Mouse (Mus musculus) limb, embryonic 15.5 days (tissue): ENCODE measurements at regions not wholly inside any gene's neighbourhood (a gene's known extent, or its start where the extent isn't known, plus 50 kb on each side); places are given as distances from the start of the nearest gene placed in this dataset.

Experiments used
- ATAC-seq: fragments of 200-750 bp; cut with Nextera tagmentation; 2 replicates; pipeline ENCODE4 v1.8.0; 2017; ENCODE audit warnings: low read depth, moderate TSS enrichment; ENCODE audit not compliant: insufficient number of reproducible peaks, low FRiP score, low TSS enrichment
- H3K27ac ChIP-seq: fragments of 300-500 bp; sonication (generic); 2 replicates; pipeline ENCODE4 v1.5.1; 2015; ENCODE audit warnings: moderate library complexity, mild to moderate bottlenecking, inconsistent platforms
- H3K27me3 ChIP-seq: fragments of 300-500 bp; sonication (generic); 2 replicates; pipeline ENCODE4 v1.6.1; 2015; ENCODE audit warnings: inconsistent platforms
- H3K36me3 ChIP-seq: fragments of 300-500 bp; sonication (generic); 2 replicates; pipeline ENCODE4 v1.6.1; 2015; ENCODE audit warnings: inconsistent platforms
- H3K4me1 ChIP-seq: fragments of 300-500 bp; sonication (generic); 2 replicates; pipeline ENCODE4 v1.6.1; 2015; ENCODE audit warnings: inconsistent platforms
- H3K4me2 ChIP-seq: fragments of 300-500 bp; sonication (generic); 2 replicates; pipeline ENCODE4 v1.6.1; 2015; ENCODE audit warnings: mild to moderate bottlenecking, inconsistent platforms
- H3K4me3 ChIP-seq: fragments of 300-500 bp; sonication (generic); 2 replicates; pipeline ENCODE4 v1.5.1; 2015; ENCODE audit warnings: mild to moderate bottlenecking, inconsistent platforms
- H3K9ac ChIP-seq: fragments of 300-500 bp; sonication (generic); 2 replicates; pipeline ENCODE4 v1.6.1; 2015; ENCODE audit warnings: inconsistent platforms
- H3K9me3 ChIP-seq: fragments of 300-500 bp; sonication (generic); 2 replicates; pipeline ENCODE4 v1.6.1; 2016; ENCODE audit warnings: inconsistent platforms
- WGBS: fragments of 180-500 bp; shearing (Covaris S2); methylation state at CpG from one replicate; pipeline ENCODE4 v1.1.7; 2015; 5-methylcytosine and 5-hydroxymethylcytosine counted together

DNA sequence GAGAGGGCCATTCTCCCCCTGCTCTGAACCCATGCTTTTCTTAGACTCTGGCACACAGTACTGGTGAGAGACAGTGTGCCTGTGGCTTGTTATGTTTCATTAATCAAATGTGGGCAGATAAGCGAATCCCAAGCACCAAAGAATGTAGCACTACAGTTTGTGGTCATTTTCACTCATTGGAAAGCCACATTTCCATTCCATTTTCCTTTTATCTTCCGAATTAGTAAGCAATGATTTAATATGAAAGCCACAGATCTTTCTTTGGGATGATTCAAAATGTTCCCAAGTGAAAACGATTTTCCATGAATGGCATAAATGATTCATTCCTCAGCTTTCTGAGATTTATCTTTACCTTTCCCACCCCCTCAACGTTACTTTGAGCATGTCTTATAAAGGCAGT, 260.9 kb upstream of the Gm49339 start:
- Histone ChIP-seq H3K9ac (no peak overlapping the region), H3K9me3 (no peaks in the 10 kb centered on the region), H3K4me3 (no peak overlapping the region), H3K36me3 (no peaks in the 10 kb centered on the region), H3K4me2 (no peak overlapping the region), H3K27me3 (no peaks in the 10 kb centered on the region), H3K4me1 (no peaks in the 10 kb centered on the region), H3K27ac (no peak overlapping the region)
- WGBS = 66% methylated on average over 4 of the region's 4 CpGs
- ATAC-seq = no peak

- Histone ChIP-seq H3K36me3 (no peaks in the 10 kb centered on the region), H3K9me3 (no peaks in the 10 kb centered on the region), H3K4me2 (no peak overlapping the region), H3K4me3 (no peak overlapping the region), H3K27me3 (no peaks in the 10 kb centered on the region), H3K4me1 (no peaks in the 10 kb centered on the region), H3K9ac (no peak overlapping the region), H3K27ac (no peak overlapping the region)
- 50% methylated on average over 2 of the region's 2 CpGs for WGBS
- ATAC-seq = no peak
These were observed 246.8 kb upstream of the Gm49339 start for GRCm38 (mm10) chr10:51233592-51233991.

DNA sequence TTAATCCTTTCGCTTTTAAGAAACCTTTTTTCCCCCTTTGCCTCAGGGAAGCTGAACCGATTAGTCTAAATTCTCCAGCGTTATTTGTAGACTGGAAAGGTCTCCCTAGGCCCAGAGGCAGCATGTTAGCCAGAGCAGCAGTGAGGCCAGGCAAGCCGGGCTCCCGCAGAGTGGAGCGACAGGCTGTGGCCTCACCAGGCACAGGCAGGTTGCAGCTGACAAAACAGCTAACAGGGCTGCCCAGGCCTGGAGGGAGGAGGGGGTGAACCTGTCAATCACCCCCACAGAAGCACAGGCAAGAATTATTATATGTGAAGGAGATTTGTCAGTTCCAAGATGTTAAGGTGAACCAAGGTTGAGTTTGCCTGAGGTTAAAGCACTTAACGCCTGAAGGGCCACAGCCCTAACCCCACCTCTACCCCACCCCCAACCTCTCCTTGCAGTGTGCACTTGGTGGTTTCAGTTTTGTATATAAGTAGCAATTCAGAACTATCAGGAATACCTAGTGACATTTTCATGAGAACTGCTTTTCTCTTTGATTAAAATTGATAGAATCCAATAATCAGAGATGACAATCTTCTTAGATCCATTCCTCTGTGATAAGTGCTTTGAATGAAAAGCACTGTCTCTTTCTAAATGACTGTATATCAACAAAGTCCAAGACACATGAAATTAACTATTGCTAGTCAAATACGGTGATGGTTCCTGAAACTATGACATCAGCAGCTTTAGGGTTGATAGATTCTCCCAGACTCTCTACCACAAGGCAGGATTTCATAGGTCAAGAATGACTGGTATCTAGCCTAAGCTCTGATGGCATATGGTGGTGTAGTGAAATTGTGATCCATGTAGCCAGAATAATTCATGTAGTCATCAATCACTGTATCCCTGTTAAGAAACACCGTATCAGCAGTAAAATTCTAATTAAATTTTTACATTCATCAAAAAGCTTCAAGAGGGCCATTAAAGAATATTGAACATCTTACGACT, 244.5 kb upstream of the Gm49339 start:
- ATAC-seq = no peak
- Histone ChIP-seq H3K9me3 (no peaks in the 10 kb centered on the region), H3K27me3 (no peaks in the 10 kb centered on the region), H3K4me3 (no peak overlapping the region), H3K9ac (no peak overlapping the region), H3K36me3 (no peaks in the 10 kb centered on the region), H3K27ac (no peak overlapping the region), H3K4me1 (no peaks in the 10 kb centered on the region), H3K4me2 (no peak overlapping the region)
- WGBS = 26% methylated on average over 10 of the region's 10 CpGs

GRCm38 (mm10) chr10:51238103-51238502, 242.3 kb upstream of the Gm49339 start:
- H3K4me3 ChIP-seq = no peak overlapping the region
- no peaks in the 10 kb centered on the region for H3K36me3 ChIP-seq

GRCm38 (mm10) chr10:51253439-51253838, 227.0 kb upstream of the Gm49339 start:
- H3K36me3 ChIP-seq = no peaks in the 10 kb centered on the region
- H3K9ac ChIP-seq = no peak overlapping the region
- H3K27ac ChIP-seq = no peak overlapping the region
- H3K9me3 ChIP-seq = no peaks in the 10 kb centered on the region
- H3K4me1 ChIP-seq = no peaks in the 10 kb centered on the region
- H3K4me2 ChIP-seq = no peak overlapping the region
- ATAC-seq = no peak
- no peaks in the 10 kb centered on the region for H3K27me3 ChIP-seq
- H3K4me3 ChIP-seq = no peak overlapping the region
- WGBS = 91% methylated on average over 1 of the region's 1 CpGs

More at GRCm38 (mm10) chr10:51238103-51238502, 242.3 kb upstream of the Gm49339 start:
- ATAC-seq = no peak
- H3K27ac ChIP-seq = no peak overlapping the region
- H3K4me1 ChIP-seq = no peaks in the 10 kb centered on the region
- H3K4me2 ChIP-seq = no peak overlapping the region
- no peaks in the 10 kb centered on the region for H3K9me3 ChIP-seq
- H3K9ac ChIP-seq = no peak overlapping the region
- no peaks in the 10 kb centered on the region for H3K27me3 ChIP-seq

DNA sequence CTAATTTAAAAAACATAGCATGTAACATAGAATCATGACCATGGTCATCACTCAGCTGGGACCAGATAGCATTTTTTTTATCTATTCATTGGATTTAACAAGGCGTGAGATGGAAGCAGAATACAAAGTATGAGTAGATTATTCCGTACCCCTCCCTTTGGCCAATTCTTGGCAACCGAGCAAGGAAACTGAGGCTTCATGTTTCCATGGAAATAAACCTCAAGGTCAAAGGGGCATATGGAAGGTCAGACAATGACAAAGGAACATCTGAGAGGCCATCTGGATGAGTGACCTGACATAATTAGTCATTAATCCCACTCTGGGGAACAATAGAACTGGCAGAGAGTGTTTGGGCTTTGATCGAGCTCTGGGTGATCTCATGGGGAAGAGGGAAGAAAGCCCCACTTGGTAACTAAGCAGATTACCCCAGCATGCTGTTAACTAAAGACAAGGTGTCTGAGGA, 222.8 kb upstream of the Gm49339 start:
- Histone ChIP-seq H3K27me3 (no peaks in the 10 kb centered on the region), H3K27ac (no peak overlapping the region), H3K4me1 (no peaks in the 10 kb centered on the region), H3K9me3 (no peaks in the 10 kb centered on the region), H3K4me2 (no peak overlapping the region), H3K36me3 (no peaks in the 10 kb centered on the region), H3K4me3 (no peak overlapping the region), H3K9ac (no peak overlapping the region)
- ATAC-seq = no peak
- 55% methylated on average over 4 of the region's 4 CpGs for WGBS

GRCm38 (mm10) chr10:51271364-51271763, 209.0 kb upstream of the Gm49339 start:
- H3K9ac ChIP-seq = no peak overlapping the region
- H3K4me2 ChIP-seq = no peak overlapping the region
- no peaks in the 10 kb centered on the region for H3K9me3 ChIP-seq
- no peaks in the 10 kb centered on the region for H3K36me3 ChIP-seq
- ATAC-seq = no peak
- H3K4me1 ChIP-seq = no peaks in the 10 kb centered on the region
- H3K27me3 ChIP-seq = no peaks in the 10 kb centered on the region
- no peak overlapping the region for H3K4me3 ChIP-seq
- no peak overlapping the region for H3K27ac ChIP-seq
- 72% methylated on average over 1 of the region's 1 CpGs for WGBS

DNA sequence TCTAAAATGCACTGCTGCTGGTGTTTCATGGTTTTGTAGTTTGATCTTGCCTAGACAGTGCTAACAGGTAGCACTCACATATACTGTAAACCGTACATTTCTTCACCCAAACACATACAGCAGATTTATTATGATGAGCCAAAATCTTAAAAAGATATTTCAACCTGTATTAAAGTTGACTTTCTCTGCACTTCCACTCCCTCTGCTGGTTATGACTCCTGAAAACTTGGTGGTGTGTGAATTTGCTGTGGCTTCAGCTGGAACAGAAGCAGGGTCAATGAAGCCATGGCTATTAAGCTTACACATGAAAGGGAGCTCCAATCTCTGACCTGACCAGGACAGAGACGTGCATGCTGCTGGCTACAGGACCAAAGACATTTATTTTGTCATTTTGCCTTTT, 202.2 kb upstream of the Gm49339 start:
- no peak overlapping the region for H3K27ac ChIP-seq
- no peaks in the 10 kb centered on the region for H3K27me3 ChIP-seq
- no peak for ATAC-seq
- H3K9ac ChIP-seq = no peak overlapping the region
- no peaks in the 10 kb centered on the region for H3K36me3 ChIP-seq
- WGBS = 56% methylated on average over 2 of the region's 2 CpGs
- H3K9me3 ChIP-seq = no peaks in the 10 kb centered on the region
- H3K4me1 ChIP-seq = no peaks in the 10 kb centered on the region
- H3K4me3 ChIP-seq = no peak overlapping the region
- H3K4me2 ChIP-seq = no peak overlapping the region

GRCm38 (mm10) chr10:51282451-51282850, 198.0 kb upstream of the Gm49339 start:
- no peak for ATAC-seq
- Histone ChIP-seq H3K9ac (no peak overlapping the region), H3K4me1 (no peaks in the 10 kb centered on the region), H3K36me3 (no peaks in the 10 kb centered on the region), H3K27me3 (no peaks in the 10 kb centered on the region), H3K9me3 (no peaks in the 10 kb centered on the region), H3K4me2 (no peak overlapping the region), H3K4me3 (no peak overlapping the region), H3K27ac (no peak overlapping the region)
- WGBS = 69% methylated on average over 1 of the region's 1 CpGs

DNA sequence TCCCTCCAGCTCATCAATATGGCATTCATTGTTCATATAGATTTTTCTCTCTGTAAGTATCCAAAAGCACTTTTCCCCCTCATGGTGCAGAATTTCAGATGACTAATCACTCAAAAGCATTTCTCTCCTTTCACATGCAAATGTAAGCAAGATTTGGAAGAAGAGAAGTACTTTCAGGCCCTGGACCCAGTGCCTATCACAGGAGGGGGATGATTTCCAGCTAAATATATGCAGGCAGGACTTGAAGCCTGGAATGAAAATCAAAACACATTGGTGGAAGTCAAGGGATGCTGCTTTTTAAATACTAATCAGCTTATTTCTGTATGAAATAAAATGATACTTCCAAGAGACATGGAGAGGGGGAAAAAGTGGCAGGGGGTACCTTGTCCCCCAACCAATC, 195.9 kb upstream of the Gm49339 start:
- no peak overlapping the region for H3K4me3 ChIP-seq
- H3K27ac ChIP-seq = no peak overlapping the region
- no peak overlapping the region for H3K9ac ChIP-seq
- H3K4me1 ChIP-seq = no peaks in the 10 kb centered on the region
- H3K9me3 ChIP-seq = no peaks in the 10 kb centered on the region
- H3K36me3 ChIP-seq = no peaks in the 10 kb centered on the region
- H3K27me3 ChIP-seq = no peaks in the 10 kb centered on the region
- H3K4me2 ChIP-seq = no peak overlapping the region
- ATAC-seq = no peak

- H3K4me1 ChIP-seq = no peaks in the 10 kb centered on the region
- 30% methylated on average over 4 of the region's 4 CpGs for WGBS
- no peak overlapping the region for H3K27ac ChIP-seq
- no peak overlapping the region for H3K4me3 ChIP-seq
- H3K4me2 ChIP-seq = no peak overlapping the region
- ATAC-seq = no peak
- no peak overlapping the region for H3K9ac ChIP-seq
- H3K9me3 ChIP-seq = no peaks in the 10 kb centered on the region
- no peaks in the 10 kb centered on the region for H3K36me3 ChIP-seq
- H3K27me3 ChIP-seq = no peaks in the 10 kb centered on the region
These were observed 192.6 kb upstream of the Gm49339 start for GRCm38 (mm10) chr10:51287852-51288251.

- no peaks in the 10 kb centered on the region for H3K9me3 ChIP-seq
- no peak overlapping the region for H3K4me2 ChIP-seq
- no peaks in the 10 kb centered on the region for H3K36me3 ChIP-seq
- H3K27me3 ChIP-seq = no peaks in the 10 kb centered on the region
- no peak overlapping the region for H3K9ac ChIP-seq
- 45% methylated on average over 5 of the region's 5 CpGs for WGBS
- no peak for ATAC-seq
- H3K27ac ChIP-seq = no peak overlapping the region
- no peaks in the 10 kb centered on the region for H3K4me1 ChIP-seq
- no peak overlapping the region for H3K4me3 ChIP-seq
These were observed 188.8 kb upstream of the Gm49339 start for GRCm38 (mm10) chr10:51291412-51292207.
